ENCODE assay signal across 24 mouse cellular contexts in genomic region chrX:142377358-142377757, GRCm38 (mm10). TPM values are rescaled to one million over a fixed set of nuclear protein-coding genes. Genes with fewer than 3 reads are reported as not detected.
DNase-seq lines count a peak whose midpoint lies in the region; ATAC-seq and TF ChIP-seq lines count a peak whose summit lies in the region.
"Had no signal": no experiment of that assay in that cellular context is flagged by ENCODE, and none has a peak within 500 bp of the region (broad histone marks: within the 10 kb centered on the region; RNA-seq: fewer than 3 reads in every experiment).

No protein-coding gene starts in this region.

- no peaks in the 10 kb centered on the region for H3K9me3 ChIP-seq in forebrain, embryonic 10.5 days
- H3K9me3 ChIP-seq: embryonic facial prominence, embryonic 13.5 days; embryonic facial prominence, embryonic 15.5 days; forebrain, embryonic 13.5 days; forebrain, embryonic 15.5 days had no signal

- peak; percentile 51 for DNase-seq in 416B (ENCODE audit: low read depth)
- no peak for DNase-seq in forebrain, embryonic 10.5 days (ENCODE audit: extremely low spot score, low spot score)
- DNase-seq in left cerebral cortex, postnatal 36 days (ENCODE audit: low spot score in 2 of 2), result no peak
- DNase-seq in kidney, adult 11 months, result no peak
- no peak for DNase-seq in thymus, adult 2 months
- DNase-seq: adrenal gland, adult 8-10 months; adrenal gland, postnatal 36 days; cerebellum, adult 11-12 months; cerebellum, adult 2 months; cerebellum, adult 9-10 months; cerebellum, postnatal 10 days; cerebellum, postnatal 25 days; embryo, embryonic 11 days; forebrain, postnatal 0 days had no signal

- no peaks in the 10 kb centered on the region for H3K4me1 ChIP-seq in forebrain, embryonic 10.5 days
- peaks cover 9% of the 10 kb centered on the region for H3K4me1 ChIP-seq in thymus, adult 2 months (replicated peaks; ENCODE audit: control insufficient read depth, insufficient read depth, low read length)
- H3K4me1 ChIP-seq: embryonic facial prominence, embryonic 13.5 days; embryonic facial prominence, embryonic 15.5 days; forebrain, embryonic 13.5 days; forebrain, embryonic 15.5 days had no signal

- H3K27ac ChIP-seq in forebrain, embryonic 10.5 days, result no peak overlapping the region
- no peak overlapping the region for H3K27ac ChIP-seq in thymus, adult 2 months (ENCODE audit: control insufficient read depth, insufficient read depth, low read length)
- H3K27ac ChIP-seq: embryonic facial prominence, embryonic 13.5 days; embryonic facial prominence, embryonic 15.5 days; forebrain, embryonic 13.5 days; forebrain, embryonic 15.5 days had no signal

- no peaks in the 10 kb centered on the region for H3K36me3 ChIP-seq in forebrain, embryonic 10.5 days (replicated peaks)
- no peaks in the 10 kb centered on the region for H3K36me3 ChIP-seq in thymus, adult 2 months (ENCODE audit: control insufficient read depth, insufficient read depth, low read length)
- H3K36me3 ChIP-seq: embryonic facial prominence, embryonic 13.5 days; embryonic facial prominence, embryonic 15.5 days; forebrain, embryonic 15.5 days had no signal

- H3K27me3 ChIP-seq in forebrain, embryonic 10.5 days (ENCODE audit: poor library complexity, severe bottlenecking), result peaks cover 24% of the 10 kb centered on the region
- no peaks in the 10 kb centered on the region for H3K27me3 ChIP-seq in thymus, adult 2 months (ENCODE audit: control insufficient read depth, insufficient read depth, low read length)
- H3K27me3 ChIP-seq: embryonic facial prominence, embryonic 13.5 days; embryonic facial prominence, embryonic 15.5 days; forebrain, embryonic 13.5 days; forebrain, embryonic 15.5 days had no signal

- no peak for TF ChIP-seq CTCF in thymus, adult 2 months (IDR thresholded peaks at IDR 0.05; ENCODE audit: borderline replicate concordance, control insufficient read depth, extremely low read depth, insufficient read depth, low read length, poor library complexity)

- WGBS in forebrain, embryonic 10.5 days, result 87% methylated on average over 3 of the region's 3 CpGs
- 84% methylated on average over 3 of the region's 3 CpGs for WGBS in thymus, adult 2 months

- H3K4me3 ChIP-seq in forebrain, embryonic 10.5 days, result no peak overlapping the region
- no peak overlapping the region for H3K4me3 ChIP-seq in thymus, adult 2 months (ENCODE audit: control insufficient read depth, insufficient read depth, low read length)
- H3K4me3 ChIP-seq: embryonic facial prominence, embryonic 13.5 days; embryonic facial prominence, embryonic 15.5 days; erythroblast, embryonic 14.5 days; forebrain, embryonic 13.5 days; forebrain, embryonic 15.5 days had no signal

- ATAC-seq in common myeloid progenitor, adult 5-6 weeks (replicated peaks; ENCODE audit: low read depth, poor library complexity, severe bottlenecking), result 0 out of 2 replicates have a peak, but pooled peaks have one; percentile 10
- peak; percentile 64 for ATAC-seq in megakaryocyte, adult 5-6 weeks (ENCODE audit: poor library complexity, severe bottlenecking)
- ATAC-seq in monocyte, adult 5-6 weeks (replicated peaks; ENCODE audit: insufficient number of reproducible peaks, low FRiP score, low TSS enrichment, poor library complexity, severe bottlenecking), result peak; percentile 56; the same call in 1 of the 2 replicates
- ATAC-seq: activated CD4-positive, CD25-positive, alpha-beta regulatory T cell, adult 4 months; forebrain, embryonic 13.5 days; forebrain, embryonic 15.5 days; forebrain, postnatal 0 days; Patski had no signal

- TF ChIP-seq POLR2A in thymus, adult 2 months (IDR thresholded peaks at IDR 0.05; ENCODE audit: control insufficient read depth, extremely low read depth, insufficient read depth, low read length, poor library complexity), result no peak

- intact Hi-C loops in left cerebral cortex, postnatal 36 days (cut with DNase I), result no loop called here

RNA-seq across cellular contexts. Expression of gene Acsl4, which starts 13.0 kb away (rescaled TPM):
- total RNA-seq in common myeloid progenitor, adult 5-6 weeks (2017), result 39.2 and 40.4 TPM in 2 replicates
- 31.9 and 32.0 TPM in 2 replicates for total RNA-seq in megakaryocyte, adult 5-6 weeks (2015)
- total RNA-seq in megakaryocyte, adult 5-6 weeks (2017), result 29.6 and 33.1 TPM in 2 replicates
- total RNA-seq in monocyte, adult 5-6 weeks (2017), result 47.2 to 53.5 TPM (median 49.2 TPM) in 3 replicates
- polyA plus RNA-seq in forebrain, embryonic 10.5 days (2016; fragmentation: Nextera tagmentation; extraction: Ambion mirVana), result 20.2 and 20.8 TPM in 2 replicates
- 10 to 100 TPM; 65.6 to 72.2 TPM for total RNA-seq in left cerebral cortex, postnatal 36 days (2021)
- 4.8 and 5.5 TPM in 2 replicates for polyA plus RNA-seq in thymus, adult 2 months (2012; rRNA removed)

Comparison
In these comparisons a context has a peak if more than half of its experiments do, and no peak if none do; other contexts are left out.
1. ATAC-seq: peak in every context shown above with its lines; median percentile 64 in megakaryocyte, adult 5-6 weeks; 56 in monocyte, adult 5-6 weeks; 10 in common myeloid progenitor, adult 5-6 weeks.